Mouse (Mus musculus): ENCODE results near the gene Psg23. TPM values are rescaled to one million over a fixed set of nuclear protein-coding genes. Genes with fewer than 3 reads are reported as not detected.

Gene Psg23
- polyA plus RNA-seq (2017; shearing (Covaris generic)): not detected

DNA sequence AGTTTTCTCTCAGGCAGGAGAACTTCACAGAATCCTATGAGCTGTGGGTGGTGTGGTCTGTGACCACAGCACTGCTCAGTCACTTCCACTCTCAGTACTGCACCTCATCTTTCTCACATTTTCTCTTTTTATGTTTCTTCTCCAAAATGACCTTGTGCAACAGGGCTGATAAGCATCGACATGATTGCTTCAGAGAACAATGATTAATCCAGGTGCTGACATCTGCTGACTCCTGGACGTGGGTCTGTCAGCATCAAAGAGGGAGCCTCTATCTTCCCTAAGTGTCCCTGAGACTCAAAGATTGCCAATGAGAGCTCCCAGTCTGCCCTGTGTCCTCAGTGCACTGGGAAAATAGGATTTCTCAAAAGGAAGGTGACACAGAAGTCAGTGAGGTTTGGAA lies at the start of gene Psg23:
Psg23 (minus strand) TSS at position 101 of the 400 bp plus-strand sequence.

DNA sequence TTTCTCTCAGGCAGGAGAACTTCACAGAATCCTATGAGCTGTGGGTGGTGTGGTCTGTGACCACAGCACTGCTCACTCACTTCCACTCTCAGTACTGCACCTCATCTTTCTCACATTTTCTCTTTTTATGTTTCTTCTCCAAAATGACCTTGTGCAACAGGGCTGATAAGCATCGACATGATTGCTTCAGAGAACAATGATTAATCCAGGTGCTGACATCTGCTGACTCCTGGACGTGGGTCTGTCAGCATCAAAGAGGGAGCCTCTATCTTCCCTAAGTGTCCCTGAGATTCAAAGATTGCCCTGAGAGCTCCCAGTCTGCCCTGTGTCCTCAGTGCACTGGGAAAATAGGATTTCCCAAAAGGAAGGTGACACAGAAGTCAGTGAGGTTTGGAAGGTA lies 40.3 kb upstream of the Psg23 start, which contains the start of gene Psg21:
Psg21 (minus strand) TSS at position 101 of the 400 bp plus-strand sequence.

DNA sequence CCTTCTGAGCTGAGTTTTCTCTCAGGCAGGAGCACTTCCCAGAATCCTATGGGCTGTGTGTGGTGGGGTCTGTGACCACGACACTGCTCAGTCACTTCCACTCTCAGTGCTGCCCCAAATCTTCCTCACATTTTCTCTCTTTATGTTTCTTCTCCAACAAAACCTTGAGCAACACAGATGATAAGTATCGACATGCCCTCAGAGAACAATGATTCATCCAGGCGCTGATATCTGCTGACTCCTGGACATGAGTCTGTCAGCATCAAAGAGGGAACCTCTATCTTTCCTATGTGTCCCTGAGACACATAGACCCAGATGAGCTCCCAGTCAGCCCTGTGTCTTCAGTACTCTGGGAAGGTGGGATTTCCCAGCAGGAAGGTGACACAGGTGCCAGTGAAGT lies 49.1 kb downstream of the Psg23 start, which contains the start of gene Psg27:
Psg27 (minus strand) TSS at position 101 of the 400 bp plus-strand sequence.

Other genes with a start within 250 kb of the Psg23 start
- gene Psg28, start 184.5 kb downstream of the Psg23 start, polyA plus RNA-seq (2017; shearing (Covaris generic)): not detected
- gene Psg26, start 132.3 kb downstream of the Psg23 start, polyA plus RNA-seq (2017; shearing (Covaris generic)): not detected
- gene Psg25, start 84.2 kb downstream of the Psg23 start, polyA plus RNA-seq (2017; shearing (Covaris generic)): not detected
- gene Psg27, start 49.2 kb downstream of the Psg23 start, polyA plus RNA-seq (2017; shearing (Covaris generic)): not detected
- not detected for gene Psg21, start 40.2 kb upstream of the Psg23 start, polyA plus RNA-seq (2017; shearing (Covaris generic))
- gene Psg20, start 69.7 kb upstream of the Psg23 start, polyA plus RNA-seq (2017; shearing (Covaris generic)): not detected
- not detected for gene Psg22, start 101.6 kb upstream of the Psg23 start, polyA plus RNA-seq (2017; shearing (Covaris generic))
- not detected for gene Psg19, start 182.0 kb upstream of the Psg23 start, polyA plus RNA-seq (2017; shearing (Covaris generic))
- not detected for gene Psg17, start 205.1 kb upstream of the Psg23 start, polyA plus RNA-seq (2017; shearing (Covaris generic))
- gene Mill2, start 223.5 kb upstream of the Psg23 start, polyA plus RNA-seq (2017; shearing (Covaris generic)): not detected